Mouse (Mus musculus): ENCODE data around the gene Samd4. TPM values are rescaled to one million over a fixed set of nuclear protein-coding genes. Genes with fewer than 3 reads are reported as not detected.
"Not testable (repeated sequence)": the region's sequence is repeated elsewhere in the genome, so short reads cannot be mapped to it uniquely, and the experiment has no call there.

The Samd4 gene
- polyA plus RNA-seq, 1 experiment: 28.6 TPM

GRCm38 (mm10) chr14:47107461-47107860 is 224.8 kb downstream of the Samd4 start:
- no peak for DNase-seq (ENCODE audit: low spot score)

- DNase-seq (ENCODE audit: low spot score): not testable (repeated sequence)
Observed at GRCm38 (mm10) chr14:47110391-47110790, 227.7 kb downstream of the Samd4 start.

- DNase-seq (ENCODE audit: low spot score): no peak
Observed at GRCm38 (mm10) chr14:47111341-47111740, 228.7 kb downstream of the Samd4 start.

- DNase-seq (ENCODE audit: low spot score): no peak
Observed at GRCm38 (mm10) chr14:47115154-47115553, 232.5 kb downstream of the Samd4 start.

GRCm38 (mm10) chr14:47116062-47116762 is 233.6 kb downstream of the Samd4 start:
- no peak for DNase-seq (ENCODE audit: low spot score)

DNA sequence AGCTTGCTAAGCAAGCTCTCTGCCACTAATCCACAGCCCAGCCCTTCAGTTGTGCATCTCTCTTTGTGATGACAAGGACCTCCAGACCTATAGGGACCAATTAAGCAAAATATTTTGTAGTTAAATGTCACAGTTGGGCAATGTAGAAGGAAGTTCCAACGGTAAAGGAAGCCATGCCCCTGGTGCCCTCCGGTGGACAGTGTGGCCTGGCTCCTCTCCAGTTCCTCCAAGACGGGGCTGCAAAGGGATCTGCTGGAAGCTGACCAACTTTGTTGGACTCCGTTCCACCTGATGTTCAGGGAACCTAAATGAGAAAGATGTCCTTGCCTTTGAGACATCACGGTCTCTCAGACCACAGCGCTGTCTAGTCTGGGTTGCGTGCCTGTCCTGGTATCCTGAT is 234.9 kb downstream of the Samd4 start:
- no peak for DNase-seq (ENCODE audit: low spot score)

GRCm38 (mm10) chr14:47127987-47128386 is 245.3 kb downstream of the Samd4 start:
- no peak for DNase-seq (ENCODE audit: low spot score)

DNA sequence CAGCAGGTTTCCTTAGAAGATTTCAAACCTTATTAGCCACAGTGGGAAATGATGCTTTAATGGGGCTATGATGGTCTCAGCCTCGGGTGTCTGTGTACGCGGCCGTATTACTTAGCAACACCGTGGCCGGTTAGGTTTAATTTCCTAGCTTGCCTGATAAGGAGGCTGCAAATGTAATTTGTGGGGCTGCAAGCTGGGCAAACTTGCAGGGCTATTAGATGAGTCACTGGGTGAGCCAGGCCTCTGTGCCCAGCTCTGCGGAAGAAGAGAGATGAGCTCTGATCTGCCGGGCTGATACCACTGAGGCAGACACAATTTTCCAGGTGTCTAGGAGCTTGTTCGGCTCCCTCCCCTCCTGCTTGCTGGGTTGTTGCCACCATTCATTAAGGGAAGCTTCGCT is 251.3 kb downstream of the Samd4 start:
- DNase-seq (ENCODE audit: low spot score): no peak

GRCm38 (mm10) chr14:47136637-47137036 is 254.0 kb downstream of the Samd4 start:
- DNase-seq (ENCODE audit: low spot score): no peak

DNA sequence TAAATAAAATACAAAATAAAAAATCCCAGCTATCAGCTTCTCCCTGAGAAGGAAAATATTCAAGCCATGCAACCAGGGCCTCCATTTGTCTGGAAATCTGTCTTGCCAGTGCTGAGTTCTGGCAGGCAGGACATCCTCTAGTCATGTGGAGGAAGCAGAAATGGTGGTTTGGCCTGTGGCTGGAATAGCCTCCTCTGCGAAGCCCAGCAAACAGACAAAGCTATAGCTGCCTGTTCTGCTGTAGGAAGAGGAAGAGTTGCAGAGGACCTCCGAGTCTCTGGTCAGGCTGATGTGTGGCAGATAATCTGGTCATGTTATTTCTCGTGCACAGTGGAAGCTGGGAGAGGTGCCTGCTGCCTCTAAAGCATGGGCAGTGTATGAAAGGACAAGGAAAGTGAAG is 256.2 kb downstream of the Samd4 start:
- DNase-seq (ENCODE audit: low spot score): no peak

DNA sequence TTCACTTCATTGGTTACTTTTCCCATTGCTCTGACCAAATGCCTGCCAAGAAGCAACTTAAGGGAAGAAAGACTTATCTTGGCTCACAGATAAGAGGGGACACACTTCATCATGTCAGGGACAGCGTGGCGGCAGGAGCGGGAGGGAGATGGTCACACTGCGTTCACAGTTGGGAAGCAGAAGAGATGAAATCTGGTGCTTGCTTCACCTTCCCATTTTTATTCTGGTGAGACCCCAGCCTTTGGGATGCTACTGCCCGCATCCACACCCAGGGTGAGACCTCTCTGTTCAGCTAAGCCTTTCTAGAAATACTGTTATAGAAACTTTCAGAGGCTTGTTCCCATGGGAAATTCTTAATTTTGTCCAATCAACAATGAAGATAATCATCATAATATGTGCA is 261.7 kb downstream of the Samd4 start:
- no peak for DNase-seq (ENCODE audit: low spot score)

GRCm38 (mm10) chr14:47151306-47151705 is 268.7 kb downstream of the Samd4 start:
- DNase-seq (ENCODE audit: low spot score): no peak

DNA sequence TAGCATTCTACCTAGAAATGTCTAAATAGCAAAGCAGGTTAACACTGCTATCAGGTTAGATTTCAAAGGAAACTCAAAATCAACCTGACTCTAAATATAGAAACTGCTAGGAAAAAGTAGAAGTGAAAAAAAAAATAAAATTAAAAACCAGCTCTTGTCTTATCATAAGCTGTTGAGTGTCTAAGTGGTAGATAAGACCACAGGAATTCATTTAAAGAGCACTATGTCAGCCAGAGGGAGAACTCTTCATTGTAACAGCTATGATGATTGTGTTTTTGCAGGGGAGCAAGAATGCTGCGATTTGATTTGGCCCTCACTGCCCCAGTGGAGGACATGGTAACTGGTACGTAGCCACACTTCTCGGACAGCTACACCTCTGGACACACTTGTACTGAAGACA is 271.6 kb downstream of the Samd4 start:
- DNase-seq (ENCODE audit: low spot score): no peak

Other genes with a start within 250 kb of the Samd4 start
- gene Cdkn3, start 122.3 kb upstream of the Samd4 start, polyA plus RNA-seq (2012; rRNA removed): 2.0 and 2.2 TPM in 2 replicates
- gene Cnih1, start 94.4 kb upstream of the Samd4 start, polyA plus RNA-seq (2012; rRNA removed): 74.6 and 77.4 TPM in 2 replicates
- gene Gmfb, start 60.6 kb upstream of the Samd4 start, polyA plus RNA-seq (2012; rRNA removed): 41.3 and 47.1 TPM in 2 replicates
- gene Cgrrf1, start 50.7 kb upstream of the Samd4 start, polyA plus RNA-seq (2012; rRNA removed): 47.0 and 50.5 TPM in 2 replicates

All from urinary bladder, adult 2 months (tissue).